Mouse (Mus musculus): Measurements from ENCODE around the gene Crk. TPM values are rescaled to one million over a fixed set of nuclear protein-coding genes. Genes with fewer than 3 reads are reported as not detected.

Crk gene
- 139 and 146 TPM in 2 replicates for polyA plus RNA-seq (2016; fragmentation: Nextera tagmentation; extraction: Ambion mirVana)

DNA sequence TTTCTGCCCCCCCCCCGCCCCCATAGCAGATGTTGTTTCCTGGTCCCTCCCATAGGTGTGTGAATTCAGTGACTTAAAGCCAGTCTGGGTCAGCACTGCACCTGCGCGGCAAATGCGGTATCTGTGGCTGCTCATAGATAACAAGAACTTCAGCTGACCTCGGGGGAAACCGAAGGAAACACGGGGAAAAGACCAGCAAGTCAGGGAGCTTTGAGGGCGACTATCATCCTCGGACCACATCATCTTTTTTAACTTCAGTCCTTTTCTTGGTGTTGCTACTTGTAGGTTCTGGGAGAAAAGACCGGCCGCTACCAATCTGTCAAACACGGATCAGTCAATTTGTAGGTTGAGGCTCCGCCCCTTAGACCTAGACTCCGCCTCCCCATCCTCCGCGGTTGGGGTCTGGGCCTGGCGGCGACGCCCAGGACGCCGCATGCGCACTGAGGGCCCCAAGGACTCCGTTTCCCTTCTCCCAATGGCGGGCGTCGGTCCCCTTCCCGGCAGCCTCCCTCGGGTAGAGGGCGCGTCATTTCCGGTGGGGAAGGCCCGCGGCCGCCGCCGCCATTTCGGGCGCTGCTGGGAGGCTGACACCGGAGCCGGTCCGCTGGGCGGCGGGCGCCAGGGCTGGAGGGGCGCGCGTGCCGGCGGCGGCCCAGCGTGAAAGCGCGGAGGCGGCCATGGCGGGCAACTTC lies at the start of gene Crk:
Gene Crk (plus strand): TSS at position 513 of the 692 bp plus-strand sequence.
- under 1% methylated on average over 46 of the region's 55 CpGs for WGBS

DNA sequence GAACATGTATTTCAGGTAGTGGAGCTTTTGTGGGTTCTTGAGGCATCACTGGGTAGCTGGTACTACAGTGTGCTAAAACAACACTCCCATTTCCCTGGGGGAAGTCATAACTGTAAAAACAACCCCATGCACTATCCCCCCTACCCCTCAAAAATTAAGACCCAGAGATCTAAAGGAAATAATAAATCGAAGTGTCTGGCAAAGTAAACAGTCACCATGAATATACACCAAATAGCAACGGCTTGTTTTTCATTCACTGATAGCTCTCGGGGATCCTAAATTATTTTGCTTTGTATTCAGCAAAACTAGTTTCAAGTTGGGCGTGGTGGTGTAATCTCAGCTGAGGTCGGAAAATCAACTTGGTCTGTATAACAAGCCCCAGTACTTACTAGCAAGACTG lies 49.0 kb upstream of the Crk start:
- peak overlapping the region; percentile 79 for H3K9ac ChIP-seq
- H3K27me3 ChIP-seq: no peaks in the 10 kb centered on the region
- H3K9me3 ChIP-seq: no peaks in the 10 kb centered on the region
- no peak for ATAC-seq (ENCODE audit: low FRiP score)
- WGBS: 15% methylated on average over 5 of the region's 5 CpGs
- H3K4me1 ChIP-seq: peaks cover 24% of the 10 kb centered on the region
- peak overlapping the region; percentile 86 for H3K4me2 ChIP-seq
- no peak overlapping the region for H3K27ac ChIP-seq
- H3K4me3 ChIP-seq (replicated peaks): peak overlapping the region; percentile 73
- H3K36me3 ChIP-seq (replicated peaks): peaks cover 32% of the 10 kb centered on the region

More for the DNA sequence above, at the start of gene Crk:
- ATAC-seq (ENCODE audit: low FRiP score): peak; percentile 99
- Histone ChIP-seq H3K4me2 (peak within 1 kb of the TSS; percentile 83), H3K27ac (peak within 1 kb of the TSS; percentile 89), H3K9me3 (no peaks in the 10 kb centered on the region), H3K4me3 (replicated peaks) (peak within 1 kb of the TSS; percentile 99), H3K4me1 (peaks cover 19% of the 10 kb centered on the region), H3K9ac (peak within 1 kb of the TSS; percentile 92), H3K36me3 (replicated peaks) (peaks cover 13% of the 10 kb centered on the region), H3K27me3 (no peaks in the 10 kb centered on the region)

DNA sequence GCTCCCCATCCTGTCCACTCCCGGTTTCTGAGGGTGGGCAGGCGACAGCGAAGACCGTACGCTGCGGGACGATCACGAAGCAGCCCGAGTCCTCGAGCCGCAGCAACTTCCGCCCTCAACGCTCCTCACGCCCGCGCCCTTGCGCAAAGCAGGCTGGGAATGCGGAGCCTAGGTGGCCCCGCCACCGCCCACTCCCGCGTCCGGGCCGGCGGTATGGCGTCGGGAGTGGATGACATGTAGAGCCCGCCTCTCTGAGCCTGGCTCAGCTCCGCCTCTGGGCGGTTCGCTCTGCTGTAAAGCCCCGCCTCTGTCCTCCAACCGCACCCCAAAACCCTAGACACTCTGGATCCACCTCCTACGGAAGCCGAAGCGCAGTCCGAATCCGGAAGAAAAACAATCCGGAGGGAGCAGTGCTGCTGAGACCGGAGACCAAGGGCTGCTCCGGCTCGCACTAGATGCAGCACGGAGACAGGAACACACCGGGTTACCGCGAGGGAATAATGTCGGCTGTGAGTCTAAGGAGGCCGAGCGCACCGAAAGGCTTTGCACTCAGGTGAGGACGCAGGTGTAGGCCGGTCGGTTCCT lies 48.3 kb upstream of the Crk start, which contains the start of gene Inpp5k:
Gene Inpp5k (plus strand): TSS at position 344 of the 585 bp plus-strand sequence.
- Histone ChIP-seq H3K4me3 (replicated peaks) (peak within 1 kb of the TSS; percentile 73), H3K9ac (peak within 1 kb of the TSS; percentile 79), H3K4me1 (peaks cover 24% of the 10 kb centered on the region), H3K27ac (peak within 1 kb of the TSS; percentile 68), H3K9me3 (no peaks in the 10 kb centered on the region), H3K27me3 (no peaks in the 10 kb centered on the region), H3K4me2 (peak within 1 kb of the TSS; percentile 86), H3K36me3 (replicated peaks) (peaks cover 26% of the 10 kb centered on the region)
- peak; percentile 100 for ATAC-seq (ENCODE audit: low FRiP score)
- under 1% methylated on average over 53 of the region's 53 CpGs for WGBS

DNA sequence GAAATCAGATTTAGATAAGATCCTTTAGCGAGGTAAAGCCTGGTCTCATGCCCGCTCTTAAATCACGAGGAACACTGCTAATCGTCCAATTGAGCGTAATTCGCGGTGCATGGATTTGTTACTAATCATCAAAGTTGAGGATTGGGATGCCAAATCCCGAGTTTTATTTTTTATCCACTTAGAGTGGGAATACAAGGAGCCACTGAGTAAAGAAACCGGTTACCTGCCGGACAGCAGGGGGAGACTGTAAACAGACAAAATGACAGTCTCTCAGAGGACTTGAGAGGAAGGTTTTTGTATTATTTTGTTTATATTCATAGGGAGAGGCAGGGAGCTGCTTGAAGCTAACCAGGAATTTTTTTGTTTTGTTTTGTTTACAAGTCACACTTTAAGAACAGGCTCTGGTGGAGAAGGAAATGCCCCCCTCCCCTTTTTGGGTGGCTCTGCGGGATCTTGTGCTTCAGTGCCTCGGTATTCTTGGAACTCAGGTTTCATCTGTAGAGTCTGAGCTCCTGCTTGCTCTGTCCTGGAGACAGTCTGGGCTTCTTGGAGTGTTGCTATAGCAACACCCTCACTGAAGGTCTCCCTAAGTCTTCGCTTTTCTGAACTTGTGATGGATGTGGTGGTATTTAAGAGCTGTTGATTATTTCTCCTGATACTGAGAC lies 47.4 kb upstream of the Crk start:
- no peak overlapping the region for H3K27ac ChIP-seq
- peaks cover 24% of the 10 kb centered on the region for H3K4me1 ChIP-seq
- H3K27me3 ChIP-seq: no peaks in the 10 kb centered on the region
- H3K36me3 ChIP-seq (replicated peaks): peaks cover 16% of the 10 kb centered on the region
- no peak for ATAC-seq (ENCODE audit: low FRiP score)
- peak overlapping the region; percentile 86 for H3K4me2 ChIP-seq
- H3K4me3 ChIP-seq (replicated peaks): peak overlapping the region; percentile 73
- no peaks in the 10 kb centered on the region for H3K9me3 ChIP-seq
- H3K9ac ChIP-seq: peak overlapping the region; percentile 79
- 13% methylated on average over 13 of the region's 13 CpGs for WGBS

DNA sequence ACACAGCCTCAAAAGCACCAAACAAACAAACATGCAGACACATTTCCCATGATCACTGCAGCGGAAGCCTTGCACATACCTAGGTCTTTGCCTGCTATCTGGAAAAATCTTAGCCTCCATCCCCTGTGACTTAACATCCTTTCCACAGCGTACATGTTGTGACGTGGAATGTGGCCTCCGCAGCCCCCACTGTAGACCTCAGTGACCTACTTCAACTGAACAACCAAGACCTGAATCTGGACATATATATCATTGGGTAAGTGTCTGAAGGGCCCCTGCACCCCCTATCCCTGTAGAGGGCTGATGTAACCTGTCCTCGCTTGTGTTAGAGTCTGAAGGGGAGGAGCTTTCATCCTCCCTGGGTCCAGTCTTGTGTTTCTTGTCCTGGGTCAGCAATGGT lies 46.1 kb upstream of the Crk start:
- no peak for ATAC-seq (ENCODE audit: low FRiP score)
- WGBS: 90% methylated on average over 5 of the region's 5 CpGs
- no peak overlapping the region for H3K27ac ChIP-seq

GRCm38 (mm10) chr11:75634801-75635200 lies 44.3 kb upstream of the Crk start:
- H3K9ac ChIP-seq: no peak overlapping the region
- no peaks in the 10 kb centered on the region for H3K27me3 ChIP-seq
- H3K36me3 ChIP-seq (replicated peaks): peaks cover 9% of the 10 kb centered on the region
- peaks cover 19% of the 10 kb centered on the region for H3K4me1 ChIP-seq
- no peaks in the 10 kb centered on the region for H3K9me3 ChIP-seq
- H3K4me3 ChIP-seq (replicated peaks): no peak overlapping the region
- no peak overlapping the region for H3K27ac ChIP-seq
- ATAC-seq (ENCODE audit: low FRiP score): no peak
- no peak overlapping the region for H3K4me2 ChIP-seq
- WGBS: 88% methylated on average over 3 of the region's 3 CpGs

More for the DNA sequence above, 46.1 kb upstream of the Crk start:
- Histone ChIP-seq H3K4me2 (no peak overlapping the region), H3K36me3 (replicated peaks) (peaks cover 14% of the 10 kb centered on the region), H3K27me3 (no peaks in the 10 kb centered on the region), H3K9me3 (no peaks in the 10 kb centered on the region), H3K9ac (no peak overlapping the region), H3K4me1 (peaks cover 24% of the 10 kb centered on the region), H3K4me3 (replicated peaks) (no peak overlapping the region)

- Histone ChIP-seq H3K36me3 (replicated peaks) (peaks cover 9% of the 10 kb centered on the region), H3K4me1 (peaks cover 14% of the 10 kb centered on the region), H3K27ac (no peak overlapping the region), H3K27me3 (no peaks in the 10 kb centered on the region), H3K4me2 (no peak overlapping the region), H3K9ac (no peak overlapping the region), H3K4me3 (replicated peaks) (no peak overlapping the region), H3K9me3 (no peaks in the 10 kb centered on the region)
- 80% methylated on average over 11 of the region's 11 CpGs for WGBS
- no peak for ATAC-seq (ENCODE audit: low FRiP score)
These were observed 43.7 kb upstream of the Crk start for GRCm38 (mm10) chr11:75635315-75635714.

DNA sequence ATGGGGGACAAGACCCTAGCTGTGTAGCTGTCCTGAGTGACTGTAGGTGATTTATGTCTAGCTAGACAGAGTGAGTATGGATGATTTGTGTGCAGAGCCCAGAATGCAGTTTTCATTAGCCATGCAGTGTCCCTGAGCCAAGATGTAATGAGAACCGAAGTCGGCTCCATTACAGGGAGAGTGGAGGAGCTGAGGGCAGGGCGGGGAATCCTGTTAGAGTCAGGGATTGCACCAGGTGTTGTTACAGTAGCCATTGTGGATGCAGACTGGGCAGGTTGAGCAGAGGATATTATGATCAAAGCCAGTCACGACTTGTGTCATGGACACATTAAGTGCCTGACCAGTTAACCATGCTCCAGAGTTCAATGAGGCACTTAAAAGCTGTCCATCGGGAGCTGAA lies 35.7 kb upstream of the Crk start:
- Histone ChIP-seq H3K4me2 (no peak overlapping the region), H3K27me3 (no peaks in the 10 kb centered on the region), H3K27ac (no peak overlapping the region), H3K4me3 (replicated peaks) (no peak overlapping the region), H3K9ac (no peak overlapping the region), H3K4me1 (no peaks in the 10 kb centered on the region), H3K36me3 (replicated peaks) (0 out of 2 replicates have a peak, but pooled peaks cover 7% of the 10 kb centered on the region), H3K9me3 (no peaks in the 10 kb centered on the region)
- no peak for ATAC-seq (ENCODE audit: low FRiP score)
- 89% methylated on average over 5 of the region's 5 CpGs for WGBS

- ATAC-seq (ENCODE audit: low FRiP score): no peak
- no peak overlapping the region for H3K4me2 ChIP-seq
- 88% methylated on average over 9 of the region's 9 CpGs for WGBS
- no peaks in the 10 kb centered on the region for H3K4me1 ChIP-seq
- 0 out of 2 replicates have a peak, but pooled peaks cover 7% of the 10 kb centered on the region for H3K36me3 ChIP-seq (replicated peaks)
- H3K4me3 ChIP-seq (replicated peaks): no peak overlapping the region
- no peak overlapping the region for H3K9ac ChIP-seq
- no peak overlapping the region for H3K27ac ChIP-seq
- H3K27me3 ChIP-seq: no peaks in the 10 kb centered on the region
- H3K9me3 ChIP-seq: no peaks in the 10 kb centered on the region
These were observed 34.4 kb upstream of the Crk start for GRCm38 (mm10) chr11:75644684-75645083.

DNA sequence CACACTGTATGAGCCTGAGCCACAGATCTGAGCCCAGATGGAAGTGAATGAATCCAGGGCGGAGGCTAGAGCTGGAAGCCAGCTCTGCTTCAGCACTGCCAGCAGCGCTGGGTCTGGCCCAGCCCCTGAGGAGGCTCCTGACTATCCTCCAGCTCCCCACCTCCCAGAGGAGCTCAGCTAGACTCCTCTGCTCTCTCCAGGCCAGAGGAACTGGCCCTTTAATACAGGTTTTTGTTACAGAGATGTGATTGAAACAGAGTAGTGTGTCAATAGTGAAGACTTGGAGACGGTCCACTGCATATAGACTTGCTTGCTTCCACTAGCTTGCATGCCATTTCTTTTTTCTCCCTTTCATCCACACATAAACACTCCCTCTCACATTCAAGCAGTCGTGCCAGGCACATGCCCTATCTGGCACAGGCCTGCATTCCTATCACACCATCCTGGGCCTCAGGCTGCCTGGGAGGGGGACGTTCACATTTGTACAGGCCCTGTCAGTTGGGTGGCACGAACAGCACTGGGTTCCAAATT lies 31.3 kb upstream of the Crk start:
- H3K27me3 ChIP-seq: peaks cover 7% of the 10 kb centered on the region
- H3K4me3 ChIP-seq (replicated peaks): no peak overlapping the region
- no peak overlapping the region for H3K27ac ChIP-seq
- peaks cover 20% of the 10 kb centered on the region for H3K4me1 ChIP-seq
- H3K9me3 ChIP-seq: no peaks in the 10 kb centered on the region
- ATAC-seq (ENCODE audit: low FRiP score): no peak
- no peak overlapping the region for H3K4me2 ChIP-seq
- no peak overlapping the region for H3K9ac ChIP-seq
- WGBS: 76% methylated on average over 6 of the region's 6 CpGs
- 0 out of 2 replicates have a peak, but pooled peaks cover 3% of the 10 kb centered on the region for H3K36me3 ChIP-seq (replicated peaks)

DNA sequence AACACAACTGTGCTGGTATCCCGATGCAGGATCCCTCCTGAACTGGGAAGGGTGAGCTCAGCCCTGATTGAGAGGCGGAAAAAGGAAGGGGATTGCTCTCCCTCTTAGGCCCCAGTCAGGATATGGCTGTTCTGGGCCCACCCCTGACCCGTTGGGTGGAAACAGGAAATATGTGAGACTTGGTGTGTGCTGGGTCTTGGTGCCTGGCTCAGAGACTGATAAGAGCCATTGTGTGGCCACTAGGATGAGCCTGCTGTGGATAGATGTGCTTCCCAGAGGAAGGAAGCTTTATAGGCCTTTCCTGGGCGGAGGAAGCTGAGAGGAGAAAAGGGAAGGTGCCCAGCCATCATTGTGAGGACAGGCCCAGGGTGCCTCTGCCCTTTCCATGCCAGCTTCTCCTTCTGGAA lies 29.9 kb upstream of the Crk start:
- Histone ChIP-seq H3K4me2 (no peak overlapping the region), H3K9ac (no peak overlapping the region), H3K27ac (no peak overlapping the region), H3K27me3 (peaks cover 21% of the 10 kb centered on the region), H3K9me3 (no peaks in the 10 kb centered on the region), H3K4me3 (replicated peaks) (no peak overlapping the region), H3K36me3 (replicated peaks) (0 out of 2 replicates have a peak, but pooled peaks cover 3% of the 10 kb centered on the region), H3K4me1 (peaks cover 30% of the 10 kb centered on the region)
- WGBS: 73% methylated on average over 4 of the region's 4 CpGs
- ATAC-seq (ENCODE audit: low FRiP score): no peak

DNA sequence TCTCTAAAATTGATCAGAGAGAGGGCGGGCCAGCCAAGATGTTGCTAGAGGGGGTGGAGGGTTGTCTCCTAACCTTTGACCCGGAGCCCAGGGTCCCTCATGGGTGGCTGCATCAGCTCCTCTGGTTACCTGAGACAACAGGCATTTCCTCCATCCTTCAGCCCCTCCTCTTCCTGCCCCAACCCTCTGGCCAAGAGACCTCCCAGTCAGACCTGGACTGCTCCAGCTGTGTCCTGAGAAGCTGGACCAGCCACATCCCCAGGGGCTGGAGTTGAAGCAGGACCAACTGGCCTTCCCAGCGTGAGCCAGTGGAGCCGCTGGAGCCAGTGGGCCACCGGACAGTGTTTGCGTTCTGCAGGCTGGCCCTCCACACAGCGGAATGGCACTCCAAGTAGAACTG lies 28.7 kb upstream of the Crk start, which contains the start of gene Myo1c:
Gene Myo1c (plus strand): TSS at position 194 of the 400 bp plus-strand sequence.
- Histone ChIP-seq H3K27ac (no peak within 1 kb of the TSS), H3K4me1 (peaks cover 36% of the 10 kb centered on the region), H3K4me2 (peak within 1 kb of the TSS; percentile 87), H3K9me3 (no peaks in the 10 kb centered on the region), H3K36me3 (replicated peaks) (0 out of 2 replicates have a peak, but pooled peaks cover 2% of the 10 kb centered on the region), H3K9ac (peak within 1 kb of the TSS; percentile 71), H3K27me3 (peaks cover 32% of the 10 kb centered on the region), H3K4me3 (replicated peaks) (peak within 1 kb of the TSS; percentile 57)
- ATAC-seq (ENCODE audit: low FRiP score): no peak
- 82% methylated on average over 7 of the region's 7 CpGs for WGBS

All from forebrain, embryonic 12.5 days (tissue).